Mouse (Mus musculus) intestine, embryonic 15.5 days (tissue): ENCODE data around the gene Cog6. TPM values are rescaled to one million over a fixed set of nuclear protein-coding genes. Genes with fewer than 3 reads are reported as not detected.

Experiments
- ATAC-seq: fragments of 200-750 bp; cut with Nextera tagmentation; 2 replicates; pipeline ENCODE4 v1.8.0; 2017; ENCODE audit warnings: moderate TSS enrichment, moderate library complexity
- H3K27ac ChIP-seq: fragments of 300-500 bp; sonication (generic); 2 replicates; pipeline ENCODE4 v1.5.1; 2015; ENCODE audit warnings: mild to moderate bottlenecking, inconsistent platforms
- H3K27me3 ChIP-seq: fragments of 300-500 bp; sonication (generic); replicated peaks from 2 replicates; pipeline ENCODE4 v1.6.1; 2015; ENCODE audit warnings: inconsistent platforms
- H3K36me3 ChIP-seq: fragments of 300-500 bp; sonication (generic); 2 replicates; pipeline ENCODE4 v1.6.1; 2015; ENCODE audit warnings: inconsistent platforms
- H3K4me1 ChIP-seq: fragments of 300-500 bp; sonication (generic); replicated peaks from 2 replicates; pipeline ENCODE4 v1.6.1; 2015; ENCODE audit warnings: inconsistent platforms
- H3K4me2 ChIP-seq: fragments of 300-500 bp; sonication (generic); replicated peaks from 2 replicates; pipeline ENCODE4 v1.6.1; 2015; ENCODE audit warnings: mild to moderate bottlenecking, inconsistent platforms
- H3K4me3 ChIP-seq: fragments of 300-500 bp; sonication (generic); replicated peaks from 2 replicates; pipeline ENCODE4 v1.5.1; 2015; ENCODE audit warnings: inconsistent platforms
- H3K9ac ChIP-seq: fragments of 300-500 bp; sonication (generic); 2 replicates; pipeline ENCODE4 v1.6.1; 2015; ENCODE audit warnings: inconsistent platforms
- H3K9me3 ChIP-seq: fragments of 300-500 bp; sonication (generic); 2 replicates; pipeline ENCODE4 v1.6.1; 2016; ENCODE audit warnings: inconsistent platforms
- WGBS: fragments of 180-500 bp; shearing (Covaris S2); methylation state at CpG from one replicate; pipeline ENCODE4 v1.1.7; 2015; 5-methylcytosine and 5-hydroxymethylcytosine counted together
- polyA plus RNA-seq: library from polyadenylated mRNA; unstranded; fragments of >200 nt; fragmentation: Nextera tagmentation; extraction: Ambion mirVana; gene quantifications from 2 replicates; pipeline ENCODE4 v1.2.1, GENCODE M21; 2015

The Cog6 gene
- polyA plus RNA-seq, 1 experiment from 2014 or later: 38.6 TPM

GRCm38 (mm10) chr3:53043206-53043780 is 26.3 kb upstream of the Cog6 start:
- peaks cover 16% of the 10 kb centered on the region; the same call in 1 of the 2 replicates for H3K4me1 ChIP-seq
- no peak overlapping the region; the same call in 1 of the 2 replicates for H3K4me3 ChIP-seq
- H3K36me3 ChIP-seq: no peaks in the 10 kb centered on the region
- peaks cover 8% of the 10 kb centered on the region; the same call in 1 of the 2 replicates for H3K27me3 ChIP-seq
- peak overlapping the region; percentile 37 for H3K4me2 ChIP-seq
- no peaks in the 10 kb centered on the region for H3K9me3 ChIP-seq
- no peak overlapping the region for H3K27ac ChIP-seq
- no peak overlapping the region for H3K9ac ChIP-seq
- 91% methylated on average over 13 of the region's 13 CpGs for WGBS
- no peak for ATAC-seq

- H3K4me3 ChIP-seq: peak overlapping the region; percentile 66
- peaks cover 8% of the 10 kb centered on the region; the same call in 1 of the 2 replicates for H3K27me3 ChIP-seq
- no peaks in the 10 kb centered on the region for H3K36me3 ChIP-seq
- ATAC-seq: no peak
- no peak overlapping the region for H3K27ac ChIP-seq
- H3K4me2 ChIP-seq: peak overlapping the region; percentile 92
- peak overlapping the region; percentile 70 for H3K9ac ChIP-seq
- H3K4me1 ChIP-seq: peaks cover 16% of the 10 kb centered on the region; the same call in 1 of the 2 replicates
- WGBS: 21% methylated on average over 9 of the region's 9 CpGs
- no peaks in the 10 kb centered on the region for H3K9me3 ChIP-seq
Observed at GRCm38 (mm10) chr3:53042240-53042567, 25.2 kb upstream of the Cog6 start.

- peak within 1 kb of the TSS; percentile 75 for H3K27ac ChIP-seq
- no peaks in the 10 kb centered on the region for H3K36me3 ChIP-seq
- peak within 1 kb of the TSS; percentile 70 for H3K9ac ChIP-seq
- peak within 1 kb of the TSS; percentile 92 for H3K4me2 ChIP-seq
- peaks cover 8% of the 10 kb centered on the region; the same call in 1 of the 2 replicates for H3K27me3 ChIP-seq
- H3K9me3 ChIP-seq: no peaks in the 10 kb centered on the region
- H3K4me3 ChIP-seq: peak within 1 kb of the TSS; percentile 66
- under 1% methylated on average over 58 of the region's 58 CpGs for WGBS
- peaks cover 16% of the 10 kb centered on the region; the same call in 1 of the 2 replicates for H3K4me1 ChIP-seq
- ATAC-seq: peak; percentile 92
Observed at GRCm38 (mm10) chr3:53041411-53042239, 24.6 kb upstream of the Cog6 start, which contains the start of gene Lhfp. Gene Lhfp (plus strand): TSS chr3:53041528.

- Histone ChIP-seq H3K4me3 (peak overlapping the region; percentile 66), H3K27me3 (peaks cover 8% of the 10 kb centered on the region; the same call in 1 of the 2 replicates), H3K27ac (no peak overlapping the region; the same call in 1 of the 2 replicates), H3K9ac (peak overlapping the region; percentile 70), H3K9me3 (no peaks in the 10 kb centered on the region), H3K4me1 (peaks cover 16% of the 10 kb centered on the region; the same call in 1 of the 2 replicates), H3K36me3 (no peaks in the 10 kb centered on the region), H3K4me2 (peak overlapping the region; percentile 92)
- peak; percentile 35; the same call in 1 of the 2 replicates for ATAC-seq
- 9% methylated on average over 17 of the region's 17 CpGs for WGBS
Observed at GRCm38 (mm10) chr3:53040593-53041410, 23.8 kb upstream of the Cog6 start.

- H3K4me2 ChIP-seq: no peak overlapping the region
- H3K27ac ChIP-seq: no peak overlapping the region
- no peaks in the 10 kb centered on the region for H3K36me3 ChIP-seq
- H3K9me3 ChIP-seq: no peaks in the 10 kb centered on the region
- ATAC-seq: no peak
- WGBS: 78% methylated on average over 8 of the region's 8 CpGs
- peaks cover 8% of the 10 kb centered on the region; the same call in 1 of the 2 replicates for H3K27me3 ChIP-seq
- H3K4me3 ChIP-seq: no peak overlapping the region
- peaks cover 16% of the 10 kb centered on the region; the same call in 1 of the 2 replicates for H3K4me1 ChIP-seq
- H3K9ac ChIP-seq: no peak overlapping the region
Observed at GRCm38 (mm10) chr3:53039746-53040145, 22.7 kb upstream of the Cog6 start.

- peaks cover 16% of the 10 kb centered on the region; the same call in 1 of the 2 replicates for H3K4me1 ChIP-seq
- 65% methylated on average over 5 of the region's 5 CpGs for WGBS
- no peak for ATAC-seq
Observed at GRCm38 (mm10) chr3:53038913-53039312, 21.9 kb upstream of the Cog6 start.

GRCm38 (mm10) chr3:53036941-53037340 is 19.9 kb upstream of the Cog6 start:
- no peak overlapping the region for H3K4me3 ChIP-seq
- H3K9ac ChIP-seq: no peak overlapping the region
- 82% methylated on average over 7 of the region's 7 CpGs for whole genome bisulfite sequencing
- H3K9me3 ChIP-seq: no peaks in the 10 kb centered on the region
- H3K4me2 ChIP-seq: no peak overlapping the region
- ATAC-seq: no peak
- no peaks in the 10 kb centered on the region for H3K36me3 ChIP-seq
- no peak overlapping the region for H3K27ac ChIP-seq
- no peaks in the 10 kb centered on the region; the same call in 1 of the 2 replicates for H3K27me3 ChIP-seq
- peaks cover 8% of the 10 kb centered on the region; the same call in 1 of the 2 replicates for H3K4me1 ChIP-seq

More at GRCm38 (mm10) chr3:53038913-53039312, 21.9 kb upstream of the Cog6 start:
- H3K27me3 ChIP-seq: peaks cover 8% of the 10 kb centered on the region; the same call in 1 of the 2 replicates
- H3K4me3 ChIP-seq: no peak overlapping the region
- no peaks in the 10 kb centered on the region for H3K36me3 ChIP-seq
- H3K9me3 ChIP-seq: no peaks in the 10 kb centered on the region
- H3K4me2 ChIP-seq: no peak overlapping the region
- no peak overlapping the region for H3K27ac ChIP-seq
- no peak overlapping the region for H3K9ac ChIP-seq

- H3K9me3 ChIP-seq: no peaks in the 10 kb centered on the region
- no peaks in the 10 kb centered on the region for H3K36me3 ChIP-seq
- H3K4me2 ChIP-seq: no peak overlapping the region
- 69% methylated on average over 5 of the region's 5 CpGs for WGBS
- no peak overlapping the region for H3K9ac ChIP-seq
- H3K4me3 ChIP-seq: no peak overlapping the region
- ATAC-seq: no peak
- no peaks in the 10 kb centered on the region; the same call in 1 of the 2 replicates for H3K27me3 ChIP-seq
- H3K27ac ChIP-seq: no peak overlapping the region
- 0 out of 2 replicates have a peak, but pooled peaks cover 3% of the 10 kb centered on the region for H3K4me1 ChIP-seq
Observed at GRCm38 (mm10) chr3:53036076-53036475, 19.0 kb upstream of the Cog6 start.

GRCm38 (mm10) chr3:53033448-53033847 is 16.4 kb upstream of the Cog6 start:
- Histone ChIP-seq H3K27me3 (no peaks in the 10 kb centered on the region), H3K27ac (no peak overlapping the region), H3K4me1 (no peaks in the 10 kb centered on the region), H3K4me3 (no peak overlapping the region), H3K4me2 (no peak overlapping the region), H3K9ac (no peak overlapping the region), H3K36me3 (no peaks in the 10 kb centered on the region), H3K9me3 (no peaks in the 10 kb centered on the region)
- WGBS: 21% methylated on average over 3 of the region's 3 CpGs
- ATAC-seq: no peak

- 47% methylated on average over 5 of the region's 5 CpGs for WGBS
- Histone ChIP-seq H3K36me3 (no peaks in the 10 kb centered on the region), H3K4me1 (no peaks in the 10 kb centered on the region), H3K4me3 (no peak overlapping the region), H3K9me3 (no peaks in the 10 kb centered on the region), H3K27ac (no peak overlapping the region), H3K27me3 (no peaks in the 10 kb centered on the region), H3K9ac (no peak overlapping the region), H3K4me2 (no peak overlapping the region)
- no peak for ATAC-seq
Observed at GRCm38 (mm10) chr3:53032432-53032831, 15.4 kb upstream of the Cog6 start.

GRCm38 (mm10) chr3:53031586-53031985 is 14.5 kb upstream of the Cog6 start:
- ATAC-seq: no peak
- H3K9ac ChIP-seq: no peak overlapping the region
- no peaks in the 10 kb centered on the region for H3K36me3 ChIP-seq
- no peak overlapping the region for H3K27ac ChIP-seq
- H3K4me2 ChIP-seq: no peak overlapping the region
- no peak overlapping the region for H3K4me3 ChIP-seq
- WGBS: 41% methylated on average over 6 of the region's 6 CpGs
- H3K4me1 ChIP-seq: no peaks in the 10 kb centered on the region
- no peaks in the 10 kb centered on the region for H3K27me3 ChIP-seq
- no peaks in the 10 kb centered on the region for H3K9me3 ChIP-seq

- no peak for ATAC-seq
Observed at GRCm38 (mm10) chr3:53029046-53029445, 12.0 kb upstream of the Cog6 start.

More at GRCm38 (mm10) chr3:53029046-53029445, 12.0 kb upstream of the Cog6 start:
- Histone ChIP-seq H3K4me3 (no peak overlapping the region), H3K4me2 (no peak overlapping the region), H3K4me1 (no peaks in the 10 kb centered on the region), H3K9ac (no peak overlapping the region), H3K36me3 (no peaks in the 10 kb centered on the region), H3K27ac (no peak overlapping the region), H3K27me3 (no peaks in the 10 kb centered on the region), H3K9me3 (no peaks in the 10 kb centered on the region)
- WGBS: 23% methylated on average over 7 of the region's 7 CpGs
